Mouse (Mus musculus): ENCODE results near the gene Zdhhc14. TPM values are rescaled to one million over a fixed set of nuclear protein-coding genes. Genes with fewer than 3 reads are reported as not detected.

Gene Zdhhc14
- polyA plus RNA-seq, 1 experiment, result 0.01 TPM

DNA sequence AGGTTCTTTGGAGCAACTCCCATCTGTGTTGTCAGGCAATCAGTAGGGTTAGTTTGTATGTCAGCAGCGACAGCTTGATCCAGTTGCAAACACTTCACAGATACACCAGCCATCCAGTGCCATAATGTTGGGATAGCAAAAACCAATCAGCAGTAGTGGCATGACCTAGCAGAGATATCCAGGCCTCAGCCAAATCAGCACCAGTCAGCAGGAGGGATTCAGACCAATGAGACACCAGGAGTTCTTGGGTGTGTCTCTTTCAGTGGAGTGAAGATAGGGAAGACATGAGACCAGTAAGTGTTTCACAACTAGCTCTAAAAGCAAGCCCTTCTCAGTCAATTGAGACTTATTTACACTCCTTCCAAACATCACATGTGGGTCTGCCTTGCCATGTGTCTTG, 7.7 kb upstream of the Zdhhc14 start:
- Histone ChIP-seq H3K27me3 (ENCODE audit: control insufficient read depth, insufficient read depth, insufficient read length) (peaks cover 47% of the 10 kb centered on the region), H3ac (ENCODE audit: control insufficient read depth, insufficient read length, low read depth) (no peak overlapping the region), H3K79me2 (ENCODE audit: control insufficient read depth, insufficient read depth) (no peaks in the 10 kb centered on the region), H3K36me3 (ENCODE audit: control insufficient read depth, insufficient read depth) (no peaks in the 10 kb centered on the region), H3K79me3 (ENCODE audit: low read depth) (no peaks in the 10 kb centered on the region), H3K4me3 (ENCODE audit: insufficient read depth, poor library complexity, severe bottlenecking) (no peak overlapping the region)
- no peak for TF ChIP-seq MYOG (IDR thresholded peaks at IDR 0.05; ENCODE audit: control insufficient read depth, extremely low read depth, insufficient read length)

DNA sequence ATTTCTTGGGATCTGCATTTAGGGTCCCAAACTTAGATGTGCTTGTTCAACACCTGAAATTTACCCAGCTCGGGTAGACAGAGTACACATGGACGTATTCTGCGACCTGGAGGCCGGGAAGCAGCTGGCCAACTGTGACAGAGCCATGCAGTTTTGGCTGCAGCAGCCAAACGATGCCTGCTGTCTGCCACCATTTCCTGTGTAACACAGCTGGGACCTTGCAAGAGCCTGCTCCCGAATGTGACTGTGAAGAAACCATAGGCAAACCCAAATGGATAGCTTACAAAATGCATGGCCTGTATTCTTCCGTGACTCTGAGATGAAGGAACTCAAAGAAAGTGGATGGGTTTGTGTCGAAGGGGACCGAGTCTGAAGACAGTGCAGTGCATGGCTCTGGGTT, 4.2 kb upstream of the Zdhhc14 start:
- H3K36me3 ChIP-seq (ENCODE audit: control insufficient read depth, insufficient read depth), result no peaks in the 10 kb centered on the region
- H3K4me3 ChIP-seq (ENCODE audit: insufficient read depth, poor library complexity, severe bottlenecking), result no peak overlapping the region
- TF ChIP-seq CTCF (IDR thresholded peaks at IDR 0.05; ENCODE audit: control insufficient read depth, insufficient read depth, insufficient read length) (no peak), MAX (IDR thresholded peaks at IDR 0.05) (no peak), FOSL1 (IDR thresholded peaks at IDR 0.05; ENCODE audit: insufficient read depth, low read length, poor library complexity, severe bottlenecking) (no peak), MYOD1 (IDR thresholded peaks at IDR 0.05; ENCODE audit: control insufficient read depth, insufficient read length, low read depth) (no peak), CEBPB (IDR thresholded peaks at IDR 0.05; ENCODE audit: low read depth) (no peak), USF1 (IDR thresholded peaks at IDR 0.05; ENCODE audit: low read depth) (no peak), MYOG (IDR thresholded peaks at IDR 0.05; ENCODE audit: control insufficient read depth, extremely low read depth, insufficient read length) (no peak)
- H3K79me2 ChIP-seq (ENCODE audit: control insufficient read depth, insufficient read depth), result no peaks in the 10 kb centered on the region
- no peak overlapping the region for H3ac ChIP-seq (ENCODE audit: control insufficient read depth, insufficient read length, low read depth)
- H3K27me3 ChIP-seq (ENCODE audit: control insufficient read depth, insufficient read depth, insufficient read length), result peaks cover 48% of the 10 kb centered on the region
- H3K79me3 ChIP-seq (ENCODE audit: low read depth), result no peaks in the 10 kb centered on the region

DNA sequence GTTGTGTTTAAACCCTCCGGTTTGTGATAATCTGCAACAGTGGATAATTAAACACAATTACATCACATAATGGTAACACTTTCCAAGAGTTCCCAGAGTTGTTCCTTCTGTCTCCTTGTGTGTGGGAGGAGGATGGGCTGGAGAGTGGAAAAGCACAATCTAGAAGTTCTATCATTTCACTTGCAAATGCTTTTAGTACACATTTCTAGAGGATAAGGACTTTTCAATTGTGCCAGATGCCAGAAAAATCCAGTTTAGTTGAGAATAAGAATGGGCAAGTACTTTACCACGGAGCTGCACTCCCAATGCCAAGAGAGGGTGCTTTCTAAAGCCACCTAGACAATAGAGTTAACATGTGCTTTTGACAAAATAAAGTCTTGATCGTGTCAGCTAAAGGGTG, 2.0 kb upstream of the Zdhhc14 start:
- H3K36me3 ChIP-seq (ENCODE audit: control insufficient read depth, insufficient read depth), result no peaks in the 10 kb centered on the region
- no peak overlapping the region for H3K4me3 ChIP-seq (ENCODE audit: insufficient read depth, poor library complexity, severe bottlenecking)
- no peaks in the 10 kb centered on the region for H3K79me2 ChIP-seq (ENCODE audit: control insufficient read depth, insufficient read depth)
- peaks cover 62% of the 10 kb centered on the region for H3K27me3 ChIP-seq (ENCODE audit: control insufficient read depth, insufficient read depth, insufficient read length)
- H3ac ChIP-seq (ENCODE audit: control insufficient read depth, insufficient read length, low read depth), result no peak overlapping the region
- TF ChIP-seq USF1 (IDR thresholded peaks at IDR 0.05; ENCODE audit: low read depth) (no peak), MYOG (IDR thresholded peaks at IDR 0.05; ENCODE audit: control insufficient read depth, extremely low read depth, insufficient read length) (no peak), CTCF (IDR thresholded peaks at IDR 0.05; ENCODE audit: control insufficient read depth, insufficient read depth, insufficient read length) (no peak), MYOD1 (IDR thresholded peaks at IDR 0.05; ENCODE audit: control insufficient read depth, insufficient read length, low read depth) (no peak)
- H3K79me3 ChIP-seq (ENCODE audit: low read depth), result no peaks in the 10 kb centered on the region

DNA sequence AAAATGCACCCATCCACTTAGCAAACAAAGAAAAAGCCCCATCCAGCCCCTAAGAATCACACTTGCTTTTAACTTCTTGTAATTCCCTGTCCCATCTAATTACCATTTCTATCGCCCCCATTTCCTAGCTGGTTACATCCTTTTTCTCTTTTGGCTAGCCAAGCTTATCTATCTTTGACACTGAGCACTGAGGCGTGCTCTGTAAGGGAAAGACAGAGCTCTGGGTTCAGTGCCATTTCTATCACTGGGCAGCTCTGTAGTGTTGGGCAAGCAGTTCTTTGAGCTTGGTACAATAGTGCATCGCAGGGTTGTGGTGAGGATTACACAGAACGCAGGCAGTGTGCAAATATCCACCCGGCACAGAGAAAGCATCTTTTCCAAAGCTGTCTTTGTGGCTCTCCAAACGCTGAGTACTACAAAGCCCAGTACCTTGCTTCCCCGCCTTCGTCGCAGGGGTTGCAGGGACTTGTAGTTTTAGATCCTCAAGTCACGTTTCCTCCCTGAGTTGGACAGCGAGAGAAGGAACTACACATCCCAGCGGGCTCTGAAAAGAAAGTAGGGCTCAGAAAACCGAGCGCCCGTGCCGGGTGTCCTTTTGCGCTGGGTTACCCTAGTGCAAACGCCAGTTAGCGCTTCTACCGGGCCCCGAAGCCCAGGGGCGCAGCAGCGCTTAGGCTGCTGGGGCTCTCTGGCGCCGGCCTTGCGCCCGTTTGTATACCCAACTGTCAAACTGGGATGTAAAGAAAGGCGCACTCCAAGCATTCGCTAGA, 1.1 kb upstream of the Zdhhc14 start:
- TF ChIP-seq MYOD1 (IDR thresholded peaks at IDR 0.05; ENCODE audit: control insufficient read depth, insufficient read length, low read depth), result no peak
- TF ChIP-seq MYOG (IDR thresholded peaks at IDR 0.05; ENCODE audit: control insufficient read depth, extremely low read depth, insufficient read length), result no peak
- no peak for TF ChIP-seq USF1 (IDR thresholded peaks at IDR 0.05; ENCODE audit: low read depth)
- TF ChIP-seq FOSL1 (IDR thresholded peaks at IDR 0.05; ENCODE audit: insufficient read depth, low read length, poor library complexity, severe bottlenecking), result no peak
- no peak for TF ChIP-seq CTCF (IDR thresholded peaks at IDR 0.05; ENCODE audit: control insufficient read depth, insufficient read depth, insufficient read length)
- no peak for TF ChIP-seq CEBPB (IDR thresholded peaks at IDR 0.05; ENCODE audit: low read depth)
- TF ChIP-seq MAX (IDR thresholded peaks at IDR 0.05), result no peak
- Histone ChIP-seq H3K79me3 (ENCODE audit: low read depth) (no peaks in the 10 kb centered on the region), H3K4me3 (ENCODE audit: insufficient read depth, poor library complexity, severe bottlenecking) (peak overlapping the region; percentile 23), H3K36me3 (ENCODE audit: control insufficient read depth, insufficient read depth) (no peaks in the 10 kb centered on the region), H3K79me2 (ENCODE audit: control insufficient read depth, insufficient read depth) (no peaks in the 10 kb centered on the region), H3ac (ENCODE audit: control insufficient read depth, insufficient read length, low read depth) (peak overlapping the region; percentile 45), H3K27me3 (ENCODE audit: control insufficient read depth, insufficient read depth, insufficient read length) (peaks cover 62% of the 10 kb centered on the region)

DNA sequence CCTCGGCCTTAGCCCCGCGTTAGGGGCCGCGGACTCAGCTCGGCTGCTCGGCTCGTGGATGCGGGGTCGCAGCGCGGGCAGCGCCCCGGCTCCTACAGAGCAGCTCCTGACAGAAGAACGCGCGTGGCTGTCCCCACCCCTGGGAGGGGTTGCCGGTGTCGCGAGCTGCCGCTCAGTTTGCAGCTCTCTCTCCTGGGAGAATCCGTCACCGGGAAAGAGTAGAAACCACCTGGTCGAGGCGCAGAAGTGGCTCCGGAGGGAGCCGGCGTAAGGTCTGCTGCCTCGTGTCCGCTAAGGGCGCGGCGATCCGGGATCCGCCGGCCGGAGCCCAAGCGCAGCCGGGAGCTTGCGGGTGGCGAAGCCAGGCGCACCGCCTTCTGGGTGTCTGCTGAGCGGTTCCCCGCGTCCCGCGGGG, 396 bp downstream of the Zdhhc14 start:
- Histone ChIP-seq H3K79me2 (ENCODE audit: control insufficient read depth, insufficient read depth) (no peaks in the 10 kb centered on the region), H3K27me3 (ENCODE audit: control insufficient read depth, insufficient read depth, insufficient read length) (peaks cover 66% of the 10 kb centered on the region), H3K4me3 (ENCODE audit: insufficient read depth, poor library complexity, severe bottlenecking) (peak overlapping the region; percentile 6), H3K36me3 (ENCODE audit: control insufficient read depth, insufficient read depth) (no peaks in the 10 kb centered on the region), H3K79me3 (ENCODE audit: low read depth) (no peaks in the 10 kb centered on the region), H3ac (ENCODE audit: control insufficient read depth, insufficient read length, low read depth) (peak overlapping the region; percentile 67)
- no peak for TF ChIP-seq FOSL1 (IDR thresholded peaks at IDR 0.05; ENCODE audit: insufficient read depth, low read length, poor library complexity, severe bottlenecking)
- no peak for TF ChIP-seq MAX (IDR thresholded peaks at IDR 0.05)
- TF ChIP-seq USF1 (IDR thresholded peaks at IDR 0.05; ENCODE audit: low read depth), result no peak
- TF ChIP-seq MYOG (IDR thresholded peaks at IDR 0.05; ENCODE audit: control insufficient read depth, extremely low read depth, insufficient read length), result no peak
- no peak for TF ChIP-seq CEBPB (IDR thresholded peaks at IDR 0.05; ENCODE audit: low read depth)
- no peak for TF ChIP-seq MYOD1 (IDR thresholded peaks at IDR 0.05; ENCODE audit: control insufficient read depth, insufficient read length, low read depth)
- TF ChIP-seq CTCF (IDR thresholded peaks at IDR 0.05; ENCODE audit: control insufficient read depth, insufficient read depth, insufficient read length), result no peak

DNA sequence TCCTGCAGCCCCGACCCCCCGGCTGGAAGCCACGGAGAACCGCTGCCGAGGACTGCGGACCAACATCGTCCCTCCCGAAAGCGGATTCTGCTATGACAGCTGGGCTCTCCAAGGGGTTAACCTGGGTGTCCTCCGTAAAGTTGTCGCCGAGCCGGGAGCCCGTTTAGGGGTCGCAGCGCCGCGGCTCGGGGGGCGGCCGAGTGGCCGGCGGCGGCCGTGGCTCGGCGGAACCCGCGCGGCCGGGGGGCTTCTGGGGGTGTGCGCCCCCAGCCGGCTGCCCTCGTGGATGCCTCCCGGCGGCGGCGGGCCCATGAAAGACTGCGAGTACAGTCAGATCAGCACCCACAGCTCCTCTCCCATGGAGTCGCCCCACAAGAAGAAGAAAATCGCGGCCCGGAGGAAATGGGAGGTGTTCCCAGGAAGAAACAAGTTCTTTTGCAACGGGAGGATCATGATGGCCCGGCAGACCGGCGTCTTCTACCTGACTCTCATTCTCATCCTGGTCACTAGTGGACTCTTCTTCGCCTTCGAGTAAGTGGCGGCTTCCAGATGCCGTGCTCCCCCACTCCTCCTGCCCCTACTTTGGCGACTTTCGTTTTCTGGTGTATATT, 909 bp downstream of the Zdhhc14 start:
- Histone ChIP-seq H3K79me3 (ENCODE audit: low read depth) (no peaks in the 10 kb centered on the region), H3K36me3 (ENCODE audit: control insufficient read depth, insufficient read depth) (no peaks in the 10 kb centered on the region), H3ac (ENCODE audit: control insufficient read depth, insufficient read length, low read depth) (peak overlapping the region; percentile 67), H3K4me3 (ENCODE audit: insufficient read depth, poor library complexity, severe bottlenecking) (no peak overlapping the region), H3K79me2 (ENCODE audit: control insufficient read depth, insufficient read depth) (no peaks in the 10 kb centered on the region), H3K27me3 (ENCODE audit: control insufficient read depth, insufficient read depth, insufficient read length) (peaks cover 66% of the 10 kb centered on the region)
- TF ChIP-seq CTCF (IDR thresholded peaks at IDR 0.05; ENCODE audit: control insufficient read depth, insufficient read depth, insufficient read length), result no peak
- TF ChIP-seq FOSL1 (IDR thresholded peaks at IDR 0.05; ENCODE audit: insufficient read depth, low read length, poor library complexity, severe bottlenecking), result no peak
- TF ChIP-seq MAX (IDR thresholded peaks at IDR 0.05), result no peak
- TF ChIP-seq MYOG (IDR thresholded peaks at IDR 0.05; ENCODE audit: control insufficient read depth, extremely low read depth, insufficient read length), result no peak
- TF ChIP-seq CEBPB (IDR thresholded peaks at IDR 0.05; ENCODE audit: low read depth), result no peak
- no peak for TF ChIP-seq USF1 (IDR thresholded peaks at IDR 0.05; ENCODE audit: low read depth)
- TF ChIP-seq MYOD1 (IDR thresholded peaks at IDR 0.05; ENCODE audit: control insufficient read depth, insufficient read length, low read depth), result no peak

Data from C2C12 (cell line).